Mouse (Mus musculus) intestine, postnatal 0 days (tissue): ENCODE results near the gene Gm44502. TPM values are rescaled to one million over a fixed set of nuclear protein-coding genes. Genes with fewer than 3 reads are reported as not detected.

Experiments used
- ATAC-seq: fragments of 200-750 bp; cut with Nextera tagmentation; 2 replicates; pipeline ENCODE4 v1.8.0; 2017; ENCODE audit warnings: mild to moderate bottlenecking, moderate TSS enrichment, moderate library complexity
- H3K27ac ChIP-seq: fragments of 300-500 bp; sonication (generic); 2 replicates; pipeline ENCODE4 v1.5.1; 2014; ENCODE audit warnings: mild to moderate bottlenecking, low read depth, low read length, moderate library complexity
- H3K27me3 ChIP-seq: fragments of 300-500 bp; sonication (generic); replicated peaks from 2 replicates; pipeline ENCODE4 v1.6.1; 2014; ENCODE audit warnings: low read length, mixed read lengths; ENCODE audit not compliant: control insufficient read depth, insufficient read depth
- H3K36me3 ChIP-seq: fragments of 300-500 bp; sonication (generic); 2 replicates; pipeline ENCODE4 v1.6.1; 2014; ENCODE audit warnings: mild to moderate bottlenecking, moderate library complexity; ENCODE audit not compliant: control insufficient read depth, insufficient read depth
- H3K4me1 ChIP-seq: fragments of 300-500 bp; sonication (generic); replicated peaks from 2 replicates; pipeline ENCODE4 v1.6.1; 2014; ENCODE audit warnings: antibody characterized with exemption, low read length, mixed read lengths; ENCODE audit not compliant: control insufficient read depth, insufficient read depth
- H3K4me2 ChIP-seq: fragments of 300-500 bp; sonication (generic); replicated peaks from 2 replicates; pipeline ENCODE4 v1.6.1; 2014; ENCODE audit warnings: low read depth, mild to moderate bottlenecking, moderate library complexity
- H3K4me3 ChIP-seq: fragments of 300-500 bp; sonication (generic); 2 replicates; pipeline ENCODE4 v1.5.1; 2014; ENCODE audit warnings: low read depth, low read length
- H3K9ac ChIP-seq: fragments of 300-500 bp; sonication (generic); 2 replicates; pipeline ENCODE4 v1.6.1; 2014; ENCODE audit warnings: mild to moderate bottlenecking, low read depth, low read length
- H3K9me3 ChIP-seq: fragments of 300-500 bp; sonication (generic); 2 replicates; pipeline ENCODE4 v1.6.1; 2016; ENCODE audit warnings: mixed run types; ENCODE audit not compliant: control insufficient read depth
- CTCF ChIP-seq: sonication (generic); IDR thresholded peaks from 2 replicates; pipeline ENCODE4 v1.5.1; 2016; ENCODE audit warnings: low read depth, mild to moderate bottlenecking, control low read depth, antibody characterized with exemption, moderate library complexity
- WGBS: fragments of 180-500 bp; shearing (Covaris S2); extraction: QIAGEN DNeasy Blood & Tissue Kit; methylation state at CpG from one replicate; pipeline ENCODE4 v1.1.7; 2014; 5-methylcytosine and 5-hydroxymethylcytosine counted together
- polyA plus RNA-seq: library from polyadenylated mRNA; unstranded; fragments of >200 nt; fragmentation: Nextera tagmentation; extraction: Ambion mirVana; gene quantifications from 2 replicates; pipeline ENCODE4 v1.2.1, GENCODE M21; 2015

The Gm44502 gene
- polyA plus RNA-seq, 1 experiment from 2014 or later: not detected

DNA sequence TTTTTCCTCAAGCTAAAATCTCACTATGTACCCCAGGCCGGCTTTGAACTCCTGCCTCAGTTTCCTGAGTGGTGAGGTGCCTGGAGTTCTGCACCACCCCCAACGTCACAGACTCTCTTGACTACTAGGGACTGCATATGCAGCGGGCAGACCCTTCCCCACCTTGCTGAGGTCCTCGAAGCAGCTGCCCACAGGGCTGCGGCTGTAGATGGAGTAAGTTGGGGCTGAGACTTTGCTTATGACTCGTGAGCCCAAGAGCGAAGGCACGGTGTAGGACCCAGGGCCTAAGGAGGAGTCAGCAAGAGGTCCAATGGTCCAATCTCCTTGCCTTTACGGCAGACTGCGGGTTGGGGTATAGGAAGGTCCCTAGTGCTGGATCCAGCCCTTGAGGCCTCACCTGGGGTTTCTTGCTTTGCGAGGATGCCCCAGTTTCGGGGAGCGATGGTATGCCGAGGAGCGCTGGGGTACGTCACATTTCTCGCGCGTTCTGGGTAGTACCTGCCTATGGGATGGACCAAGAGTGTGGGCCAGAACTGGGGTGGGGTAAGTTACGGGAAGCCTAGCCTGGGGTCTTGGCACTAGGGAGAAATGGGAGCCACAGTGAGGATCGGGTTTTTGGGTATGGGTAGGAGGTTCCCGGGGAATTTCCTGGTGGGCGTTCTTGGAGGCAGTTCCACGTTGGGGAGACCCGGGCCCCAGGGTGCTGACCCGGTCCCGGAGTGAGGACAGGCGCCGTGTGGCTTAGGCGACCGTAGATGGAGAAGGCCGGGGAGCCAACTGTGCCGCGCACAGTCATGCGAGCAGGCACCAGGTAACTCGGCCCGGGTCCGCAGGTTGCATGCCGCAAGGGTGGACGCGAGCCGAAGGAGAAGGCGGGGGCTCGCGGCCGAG is 51.3 kb downstream of the Gm44502 start:
- 19% methylated on average over 46 of the region's 46 CpGs for WGBS
- TF ChIP-seq CTCF: no peak
- Histone ChIP-seq H3K27me3 (peaks cover 39% of the 10 kb centered on the region), H3K4me2 (peak overlapping the region; percentile 74), H3K4me3 (peak overlapping the region; percentile 42), H3K4me1 (peaks cover 9% of the 10 kb centered on the region), H3K36me3 (no peaks in the 10 kb centered on the region), H3K9me3 (no peaks in the 10 kb centered on the region), H3K27ac (no peak overlapping the region), H3K9ac (no peak overlapping the region)
- ATAC-seq: no peak

DNA sequence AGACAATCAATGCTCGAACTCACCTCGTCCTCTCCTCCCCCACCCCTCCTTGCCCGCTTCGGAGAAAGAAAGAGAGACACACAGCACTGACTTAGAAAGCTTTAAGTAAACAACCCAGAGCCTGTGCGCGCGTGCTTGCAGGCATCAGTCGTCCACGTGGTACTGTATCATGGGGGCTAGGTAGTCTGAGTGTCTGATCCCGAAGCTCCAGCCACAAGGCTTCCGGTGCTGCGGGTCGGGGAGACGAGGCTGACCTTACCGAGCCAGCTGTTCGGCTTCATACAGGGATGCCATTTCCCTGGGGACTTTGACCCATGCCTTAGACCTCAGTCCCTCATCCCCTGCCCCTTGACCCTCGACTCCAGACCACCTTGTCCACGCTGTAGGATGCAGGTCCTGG is 52.1 kb downstream of the Gm44502 start:
- Histone ChIP-seq H3K27me3 (peaks cover 39% of the 10 kb centered on the region), H3K9me3 (no peaks in the 10 kb centered on the region), H3K27ac (no peak overlapping the region), H3K36me3 (no peaks in the 10 kb centered on the region), H3K4me3 (peak overlapping the region; percentile 13), H3K4me2 (peak overlapping the region; percentile 48), H3K9ac (no peak overlapping the region), H3K4me1 (peaks cover 9% of the 10 kb centered on the region)
- no peak for ATAC-seq
- TF ChIP-seq CTCF: no peak
- WGBS: 6% methylated on average over 18 of the region's 18 CpGs

DNA sequence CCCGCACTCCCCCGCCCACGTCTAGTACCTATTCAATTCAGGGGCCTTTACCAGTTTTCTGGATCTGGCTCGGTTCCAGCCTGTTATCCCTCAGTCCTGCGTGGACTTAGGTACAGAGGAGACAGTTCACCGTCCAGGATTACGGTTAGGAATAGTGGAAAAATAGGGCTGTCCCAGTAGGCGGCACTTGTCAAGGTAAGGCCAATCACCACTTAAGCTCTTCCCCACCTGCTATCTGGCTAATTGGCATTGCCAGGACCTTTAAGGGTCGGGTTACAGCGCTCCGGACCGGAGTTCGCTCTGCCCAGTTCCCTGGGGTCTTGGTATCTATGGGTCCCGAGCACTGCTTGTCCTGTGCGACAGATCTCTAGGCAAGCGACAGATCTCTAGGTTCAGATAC is 52.5 kb downstream of the Gm44502 start, which contains the start of gene Tymp:
TSS of gene Tymp (minus strand) at position 83 of the 400 bp plus-strand sequence.
- Histone ChIP-seq H3K9ac (no peak within 1 kb of the TSS), H3K36me3 (peaks cover 4% of the 10 kb centered on the region; the same call in 1 of the 2 replicates), H3K27ac (no peak within 1 kb of the TSS), H3K4me3 (peak within 1 kb of the TSS; percentile 13), H3K27me3 (peaks cover 39% of the 10 kb centered on the region), H3K9me3 (no peaks in the 10 kb centered on the region), H3K4me1 (peaks cover 9% of the 10 kb centered on the region), H3K4me2 (peak within 1 kb of the TSS; percentile 48)
- no peak for TF ChIP-seq CTCF
- 30% methylated on average over 16 of the region's 16 CpGs for WGBS
- ATAC-seq: no peak

DNA sequence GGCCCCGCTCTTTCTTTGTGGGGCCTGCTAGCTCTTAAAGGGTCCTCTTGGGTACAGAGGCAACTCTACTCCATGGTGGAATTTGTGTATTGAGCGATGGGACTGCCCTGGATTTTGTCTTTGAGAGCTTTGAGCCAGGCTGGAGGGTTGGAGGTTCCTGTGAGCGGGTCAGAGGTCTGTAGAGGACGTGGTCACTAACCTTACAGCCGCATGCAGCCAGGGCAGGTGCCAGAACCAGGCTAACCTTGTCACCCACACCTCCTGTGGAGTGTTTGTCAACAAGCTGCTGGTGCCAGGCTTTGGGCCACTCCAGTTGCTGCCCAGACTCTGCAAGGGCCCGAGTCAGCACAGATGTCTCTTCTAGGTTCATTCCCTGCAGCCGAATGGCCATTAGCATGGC is 53.5 kb downstream of the Gm44502 start:
- Histone ChIP-seq H3K27ac (no peak overlapping the region), H3K4me3 (no peak overlapping the region), H3K27me3 (peaks cover 39% of the 10 kb centered on the region), H3K9me3 (no peaks in the 10 kb centered on the region), H3K36me3 (peaks cover 13% of the 10 kb centered on the region), H3K4me1 (peaks cover 9% of the 10 kb centered on the region), H3K4me2 (no peak overlapping the region), H3K9ac (no peak overlapping the region)
- ATAC-seq: no peak
- TF ChIP-seq CTCF: no peak
- WGBS: 88% methylated on average over 7 of the region's 7 CpGs

DNA sequence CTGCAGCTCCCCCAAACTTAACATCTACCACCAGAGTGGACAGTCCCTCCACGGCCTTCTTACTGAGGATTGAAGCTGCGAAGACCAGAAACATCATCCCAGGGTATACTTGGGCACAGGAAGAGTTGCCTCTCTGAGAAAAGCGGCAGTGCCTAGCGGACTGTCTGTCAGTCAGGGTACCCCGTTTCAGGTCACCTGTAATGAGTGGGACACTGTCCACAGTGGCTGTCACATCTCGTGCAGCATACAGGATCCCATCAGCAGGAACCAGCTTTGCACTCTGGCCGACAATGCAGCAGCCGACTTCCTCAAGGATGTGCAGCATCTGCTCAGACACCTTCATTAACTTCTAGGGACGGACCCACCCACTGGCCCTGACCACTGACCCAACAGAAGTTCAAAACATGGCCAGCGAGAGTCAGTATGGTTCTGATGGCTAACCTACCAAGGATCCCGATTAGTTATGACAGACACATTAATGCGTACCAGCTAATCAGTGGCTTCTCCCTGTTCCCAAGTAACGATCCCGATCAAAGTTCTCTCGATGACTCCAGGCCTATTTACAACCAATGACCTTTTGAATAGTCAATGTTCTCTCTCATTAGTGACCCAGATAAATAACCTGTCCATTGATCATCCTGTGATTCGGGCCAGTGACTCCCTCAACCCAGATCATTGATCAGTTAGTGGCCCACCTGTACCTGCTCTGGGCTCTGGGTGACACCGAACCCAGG is 54.5 kb downstream of the Gm44502 start:
- Histone ChIP-seq H3K4me1 (peaks cover 9% of the 10 kb centered on the region), H3K4me2 (peak overlapping the region; percentile 89), H3K36me3 (peaks cover 23% of the 10 kb centered on the region), H3K9ac (no peak overlapping the region), H3K4me3 (no peak overlapping the region), H3K27me3 (peaks cover 39% of the 10 kb centered on the region), H3K9me3 (no peaks in the 10 kb centered on the region), H3K27ac (no peak overlapping the region)
- 81% methylated on average over 17 of the region's 17 CpGs for WGBS
- ATAC-seq: 0 out of 2 replicates have a peak, but pooled peaks have one; percentile 1
- TF ChIP-seq CTCF: no peak

DNA sequence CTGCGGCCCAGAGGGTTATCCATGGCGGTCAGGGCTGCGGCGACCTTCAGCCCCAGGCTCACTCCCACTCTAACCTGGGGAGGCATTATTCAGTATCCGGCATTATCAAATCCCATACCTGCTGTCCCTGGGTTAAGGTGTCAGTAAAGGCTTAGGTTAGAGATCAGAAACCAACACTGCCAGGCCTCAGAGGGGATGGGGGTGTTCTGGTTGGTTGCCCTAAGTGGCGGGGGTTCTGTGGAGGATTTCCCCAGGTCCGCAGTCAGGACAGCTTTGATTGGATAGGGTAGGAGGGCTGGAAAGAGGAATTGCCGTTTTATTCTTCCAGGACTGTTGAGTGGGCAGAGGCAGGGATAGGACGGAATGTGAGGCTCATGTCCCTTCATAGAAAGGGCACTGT is 55.2 kb downstream of the Gm44502 start:
- no peak for ATAC-seq
- Histone ChIP-seq H3K9ac (peak overlapping the region; percentile 72), H3K4me1 (peaks cover 9% of the 10 kb centered on the region), H3K4me3 (peak overlapping the region; percentile 68), H3K27ac (peak overlapping the region; percentile 93), H3K9me3 (no peaks in the 10 kb centered on the region), H3K4me2 (peak overlapping the region; percentile 89), H3K36me3 (peaks cover 30% of the 10 kb centered on the region), H3K27me3 (peaks cover 34% of the 10 kb centered on the region)
- WGBS: 47% methylated on average over 9 of the region's 9 CpGs
- TF ChIP-seq CTCF: no peak
